Mouse (Mus musculus) ES-Bruce4 (cell line): ENCODE measurements around the gene Sdf2.

Source experiments
- CTCF ChIP-seq: IDR thresholded peaks from one replicate; pipeline ENCODE4 v1.8.1; 2011; ENCODE audit warnings: low read depth, low read length
- EP300 ChIP-seq: IDR thresholded peaks from 2 replicates; pipeline ENCODE4 v1.6.1; 2011; ENCODE audit warnings: low read depth, low read length; ENCODE audit not compliant: insufficient read depth
- POLR2A ChIP-seq: IDR thresholded peaks from one replicate; pipeline ENCODE4 v1.8.1; 2011; ENCODE audit warnings: low read length; ENCODE audit not compliant: insufficient read depth

- TF ChIP-seq CTCF (no peak), POLR2A (no peak), EP300 (no peak)
These were observed 22.0 kb upstream of the Sdf2 start for GRCm38 (mm10) chr11:78223586-78223985.
